Mouse (Mus musculus): ENCODE measurements around the gene Olfr479.
"Not testable (repeated sequence)": the region's sequence is repeated elsewhere in the genome, so short reads cannot be mapped to it uniquely, and the experiment has no call there.

Gene Olfr479

DNA sequence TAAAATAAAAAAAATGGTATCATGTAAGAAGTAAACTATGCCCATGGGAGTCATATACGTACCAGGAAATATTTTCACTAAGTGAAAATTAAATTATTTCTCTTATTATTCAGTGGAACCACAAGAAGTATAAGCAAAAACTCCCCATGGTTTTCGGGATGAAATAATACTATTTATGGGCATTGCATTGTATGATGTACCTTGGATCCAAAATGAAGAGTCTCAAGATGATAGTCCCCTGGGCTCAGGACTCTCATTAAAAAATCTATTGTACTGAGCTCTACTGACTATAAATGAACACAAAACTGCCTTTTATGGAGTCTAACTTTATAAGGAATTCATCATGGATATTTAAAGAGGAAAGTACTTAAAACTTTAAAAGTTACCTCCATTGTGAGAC is at the start of gene Olfr479:
Olfr479 (plus strand) TSS at position 301 of the 400 bp plus-strand sequence.
- DNase-seq (ENCODE audit: low read depth, low spot score): no peak

DNA sequence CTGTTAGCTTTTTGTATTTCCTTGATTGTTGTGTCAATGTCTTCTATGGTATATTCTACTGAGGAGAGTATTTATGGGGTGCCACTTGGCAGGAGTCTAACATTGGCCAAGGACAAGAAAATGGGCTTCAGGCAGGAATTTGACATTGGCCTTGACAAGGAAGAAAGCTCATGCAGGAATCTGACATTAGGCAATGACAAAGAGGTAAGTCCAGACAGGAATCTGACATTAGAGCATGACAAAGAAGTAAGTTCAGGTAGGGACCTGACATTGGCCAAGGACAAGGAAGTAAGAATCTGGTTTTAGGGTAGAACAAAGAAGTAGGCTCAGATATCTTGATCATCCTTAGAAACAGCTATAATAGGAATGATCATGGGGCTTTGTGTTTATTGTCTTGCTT is 36.2 kb upstream of the Olfr479 start:
- not testable (repeated sequence) for DNase-seq (ENCODE audit: low read depth, low spot score)

DNA sequence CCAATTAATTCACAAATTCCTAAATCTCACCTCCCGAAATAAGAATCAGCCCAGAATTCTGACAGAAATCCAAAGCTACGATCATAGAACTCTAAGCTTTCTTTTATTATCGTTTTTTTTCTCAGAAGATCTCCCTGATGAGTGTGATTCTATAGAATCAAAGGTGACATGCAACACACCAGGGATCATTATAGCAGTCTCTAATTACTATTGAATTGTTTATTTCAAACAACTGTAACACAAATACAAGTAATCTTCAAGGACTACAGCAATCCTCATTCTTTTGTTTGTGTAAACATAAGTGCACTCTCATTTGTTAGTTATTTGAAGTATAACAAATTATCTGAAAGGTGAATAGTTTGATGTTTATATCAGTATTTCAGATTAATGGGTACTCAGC is 16.6 kb upstream of the Olfr479 start, which contains the start of gene Olfr478:
Olfr478 (minus strand) TSS at position 101 of the 400 bp plus-strand sequence.
- DNase-seq (ENCODE audit: low read depth, low spot score): no peak

DNA sequence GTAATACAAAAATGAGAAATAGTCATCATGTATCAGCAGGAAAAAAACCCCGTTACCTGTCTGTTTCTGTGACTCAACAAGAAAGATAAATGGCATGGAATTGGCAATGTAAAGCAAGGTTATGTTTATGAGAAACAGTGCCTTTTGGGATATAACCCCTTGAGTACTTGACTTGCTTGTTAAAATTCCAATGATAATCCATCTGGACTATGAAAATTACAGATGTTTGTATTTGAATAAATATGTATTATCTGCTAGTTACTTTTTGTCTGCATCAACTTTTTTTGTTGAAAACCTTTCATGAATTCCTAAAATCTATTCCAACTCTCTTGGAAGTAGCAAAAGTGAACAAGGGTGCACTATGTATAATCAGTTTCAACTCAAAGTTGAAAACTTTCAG is 16.8 kb downstream of the Olfr479 start, which contains the start of gene Olfr480:
Olfr480 (minus strand) TSS at position 101 of the 400 bp plus-strand sequence.
- DNase-seq (ENCODE audit: low read depth, low spot score): no peak

DNA sequence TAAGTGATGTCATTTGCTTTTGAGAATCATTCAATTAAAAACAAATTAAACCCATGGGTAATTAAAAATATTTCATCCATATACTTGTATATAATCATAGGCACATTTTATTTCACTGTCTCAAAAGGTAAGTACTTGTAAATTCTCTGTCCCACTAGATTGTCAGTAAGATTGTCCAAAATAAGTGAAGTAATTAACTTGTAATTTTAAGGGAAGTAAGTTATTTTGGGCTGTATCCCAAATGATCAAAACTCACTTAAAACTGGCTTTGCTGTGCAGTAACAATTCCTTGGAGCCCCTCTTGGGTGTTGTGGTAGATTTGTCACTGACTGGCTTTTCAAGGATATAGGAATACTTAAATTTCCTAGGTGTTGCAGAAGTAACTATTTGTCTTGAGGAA is 29.1 kb downstream of the Olfr479 start, which contains the start of gene Olfr481:
Olfr481 (plus strand) TSS at position 301 of the 400 bp plus-strand sequence.
- DNase-seq (ENCODE audit: low read depth, low spot score): no peak

DNA sequence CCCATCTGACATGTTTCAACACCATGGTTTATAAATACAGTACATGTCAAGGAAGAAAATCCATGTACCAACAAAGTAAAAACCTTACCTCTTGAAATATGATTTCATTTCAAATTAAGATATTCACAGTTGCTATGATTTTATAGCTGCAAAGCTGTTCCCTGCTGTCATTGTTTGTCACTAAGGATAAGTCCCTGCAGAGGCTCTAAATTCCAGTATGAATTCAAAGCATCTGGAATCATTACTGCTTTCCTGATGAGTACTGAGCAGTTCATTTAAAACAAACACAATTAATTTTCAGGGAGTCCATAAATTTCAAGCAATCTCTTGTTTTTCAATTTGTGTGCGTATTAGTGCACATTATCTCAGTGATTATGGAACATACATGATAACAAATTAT is 47.0 kb downstream of the Olfr479 start, which contains the start of gene Olfr482:
Olfr482 (minus strand) TSS at position 101 of the 400 bp plus-strand sequence.
- DNase-seq (ENCODE audit: low read depth, low spot score): no peak

DNA sequence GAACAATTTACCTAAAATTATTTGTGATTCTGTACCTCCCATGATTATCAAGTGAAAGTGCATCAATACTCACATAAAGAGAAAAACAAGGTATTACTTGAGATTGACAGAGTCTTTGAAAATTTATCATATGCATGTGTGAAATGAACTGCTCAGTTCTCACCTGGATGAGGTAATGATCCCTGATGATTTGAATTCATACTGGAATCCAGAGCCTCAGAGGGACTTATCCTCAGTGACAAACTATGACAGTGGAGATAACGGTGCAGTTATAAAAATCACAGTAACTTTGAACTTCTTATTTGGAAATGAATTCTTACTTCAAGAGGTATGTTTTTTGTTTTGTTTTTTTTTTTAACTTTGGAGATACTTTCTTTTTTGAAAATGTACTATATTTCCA is 50.1 kb downstream of the Olfr479 start, which contains the start of gene Olfr483:
Olfr483 (plus strand) TSS at position 301 of the 400 bp plus-strand sequence.
- no peak for DNase-seq (ENCODE audit: low read depth, low spot score)
